Mouse (Mus musculus) limb, embryonic 11.5 days (tissue): Measurements from ENCODE around the gene Per2. TPM values are rescaled to one million over a fixed set of nuclear protein-coding genes. Genes with fewer than 3 reads are reported as not detected.

ENCODE experiments used
- ATAC-seq: fragments of 200-750 bp; cut with Nextera tagmentation; 2 replicates; pipeline ENCODE4 v1.8.0; 2017; ENCODE audit warnings: low read depth; ENCODE audit not compliant: insufficient number of reproducible peaks, low FRiP score, low TSS enrichment
- DNase-seq: peaks from one replicate; pipeline ENCODE4 v3.0.0-alpha.2; 2015; ENCODE audit warnings: low spot score
- H3K27ac ChIP-seq: fragments of 300-500 bp; sonication (generic); replicated peaks from 2 replicates; pipeline ENCODE4 v1.5.1; 2014; ENCODE audit warnings: low read depth, mild to moderate bottlenecking, low read length
- H3K27me3 ChIP-seq: fragments of 300-500 bp; sonication (generic); 2 replicates; pipeline ENCODE4 v1.6.1; 2014; ENCODE audit warnings: mild to moderate bottlenecking, low read length, mixed read lengths; ENCODE audit not compliant: control insufficient read depth, insufficient read depth
- H3K36me3 ChIP-seq: fragments of 300-500 bp; sonication (generic); 2 replicates; pipeline ENCODE4 v1.6.1; 2014; ENCODE audit warnings: mild to moderate bottlenecking, low read length, moderate library complexity, mixed read lengths; ENCODE audit not compliant: control insufficient read depth, insufficient read depth
- H3K4me1 ChIP-seq: fragments of 300-500 bp; sonication (generic); 2 replicates; pipeline ENCODE4 v1.6.1; 2014; ENCODE audit warnings: low read length, mixed read lengths; ENCODE audit not compliant: control insufficient read depth, insufficient read depth
- H3K4me2 ChIP-seq: fragments of 300-500 bp; sonication (generic); 2 replicates; pipeline ENCODE4 v1.6.1; 2014; ENCODE audit warnings: low read depth, mild to moderate bottlenecking, moderate library complexity; ENCODE audit not compliant: severe bottlenecking
- H3K4me3 ChIP-seq: fragments of 300-500 bp; sonication (generic); 2 replicates; pipeline ENCODE4 v1.5.1; 2014; ENCODE audit warnings: low read depth, low read length
- H3K9ac ChIP-seq: fragments of 300-500 bp; sonication (generic); 2 replicates; pipeline ENCODE4 v1.6.1; 2014; ENCODE audit warnings: mild to moderate bottlenecking, low read length
- H3K9me3 ChIP-seq: fragments of 300-500 bp; sonication (generic); 2 replicates; pipeline ENCODE4 v1.6.1; 2016; ENCODE audit warnings: low read length; ENCODE audit not compliant: control insufficient read depth
- WGBS: fragments of 180-500 bp; shearing (Covaris S2); extraction: QIAGEN DNeasy Blood & Tissue Kit; methylation state at CpG from one replicate; pipeline ENCODE4 v1.1.7; 2014; 5-methylcytosine and 5-hydroxymethylcytosine counted together
- polyA plus RNA-seq: library from polyadenylated mRNA; unstranded; fragments of >200 nt; fragmentation: Nextera tagmentation; extraction: Ambion mirVana; gene quantifications from 2 replicates; pipeline ENCODE4 v1.2.1, GENCODE M21; 2014

Per2 gene
- polyA plus RNA-seq, 1 experiment from 2014 or later: 1.4 TPM

GRCm38 (mm10) chr1:91419862-91420600 lies 39.1 kb downstream of the Per2 start:
- 69% methylated on average over 10 of the region's 10 CpGs for WGBS
- Histone ChIP-seq H3K9me3 (no peaks in the 10 kb centered on the region), H3K4me1 (peaks cover 8% of the 10 kb centered on the region), H3K27me3 (no peaks in the 10 kb centered on the region), H3K9ac (no peak overlapping the region), H3K4me2 (no peak overlapping the region), H3K27ac (no peak overlapping the region), H3K36me3 (no peaks in the 10 kb centered on the region), H3K4me3 (no peak overlapping the region)
- DNase-seq: no peak
- no peak for ATAC-seq

- Histone ChIP-seq H3K4me1 (peaks cover 13% of the 10 kb centered on the region), H3K4me2 (no peak overlapping the region), H3K9me3 (no peaks in the 10 kb centered on the region), H3K27ac (no peak overlapping the region), H3K9ac (no peak overlapping the region), H3K27me3 (no peaks in the 10 kb centered on the region), H3K36me3 (no peaks in the 10 kb centered on the region), H3K4me3 (no peak overlapping the region)
- 62% methylated on average over 1 of the region's 1 CpGs for WGBS
- no peak for ATAC-seq
- DNase-seq: no peak
Observed at GRCm38 (mm10) chr1:91417991-91418390, 41.1 kb downstream of the Per2 start.

GRCm38 (mm10) chr1:91415311-91415710 lies 43.8 kb downstream of the Per2 start:
- WGBS: 74% methylated on average over 5 of the region's 5 CpGs
- no peak for ATAC-seq

DNA sequence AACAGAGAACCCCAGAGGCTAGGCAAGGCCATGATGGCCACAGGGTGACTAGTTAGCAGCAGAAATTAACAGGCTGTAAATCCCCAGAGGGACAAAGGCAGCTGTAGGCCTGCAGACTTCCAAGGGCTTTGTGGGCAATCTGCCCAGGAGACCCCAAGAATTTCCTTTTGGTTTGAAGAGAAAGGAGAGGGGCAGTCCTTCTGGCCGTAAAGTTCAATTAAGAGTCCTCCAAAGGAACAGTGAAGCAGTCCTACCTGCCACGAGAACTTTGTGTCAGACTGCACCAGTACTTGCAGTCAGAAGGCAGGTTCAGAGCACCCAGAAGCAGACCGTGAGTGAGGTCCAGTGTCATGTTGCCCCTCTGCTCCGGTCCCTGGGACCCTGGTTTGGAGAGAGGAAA lies 44.2 kb downstream of the Per2 start:
- ATAC-seq (no peak), DNase-seq (no peak)
- H3K27ac ChIP-seq: peak overlapping the region; percentile 95
- H3K4me1 ChIP-seq: peaks cover 24% of the 10 kb centered on the region
- peak overlapping the region; percentile 75 for H3K9ac ChIP-seq
- H3K36me3 ChIP-seq: peaks cover 2% of the 10 kb centered on the region; the same call in 1 of the 2 replicates
- WGBS: 34% methylated on average over 4 of the region's 4 CpGs
- H3K9me3 ChIP-seq: no peaks in the 10 kb centered on the region
- H3K27me3 ChIP-seq: no peaks in the 10 kb centered on the region
- H3K4me3 ChIP-seq: no peak overlapping the region
- peak overlapping the region; percentile 99 for H3K4me2 ChIP-seq

More at GRCm38 (mm10) chr1:91415311-91415710, 43.8 kb downstream of the Per2 start:
- Histone ChIP-seq H3K9ac (peak overlapping the region; percentile 75), H3K4me1 (peaks cover 24% of the 10 kb centered on the region), H3K9me3 (no peaks in the 10 kb centered on the region), H3K27ac (peak overlapping the region; percentile 95; the same call in 1 of the 2 replicates), H3K4me3 (no peak overlapping the region), H3K27me3 (no peaks in the 10 kb centered on the region), H3K36me3 (peaks cover 2% of the 10 kb centered on the region; the same call in 1 of the 2 replicates), H3K4me2 (no peak overlapping the region)
- peak; percentile 41 for DNase-seq

DNA sequence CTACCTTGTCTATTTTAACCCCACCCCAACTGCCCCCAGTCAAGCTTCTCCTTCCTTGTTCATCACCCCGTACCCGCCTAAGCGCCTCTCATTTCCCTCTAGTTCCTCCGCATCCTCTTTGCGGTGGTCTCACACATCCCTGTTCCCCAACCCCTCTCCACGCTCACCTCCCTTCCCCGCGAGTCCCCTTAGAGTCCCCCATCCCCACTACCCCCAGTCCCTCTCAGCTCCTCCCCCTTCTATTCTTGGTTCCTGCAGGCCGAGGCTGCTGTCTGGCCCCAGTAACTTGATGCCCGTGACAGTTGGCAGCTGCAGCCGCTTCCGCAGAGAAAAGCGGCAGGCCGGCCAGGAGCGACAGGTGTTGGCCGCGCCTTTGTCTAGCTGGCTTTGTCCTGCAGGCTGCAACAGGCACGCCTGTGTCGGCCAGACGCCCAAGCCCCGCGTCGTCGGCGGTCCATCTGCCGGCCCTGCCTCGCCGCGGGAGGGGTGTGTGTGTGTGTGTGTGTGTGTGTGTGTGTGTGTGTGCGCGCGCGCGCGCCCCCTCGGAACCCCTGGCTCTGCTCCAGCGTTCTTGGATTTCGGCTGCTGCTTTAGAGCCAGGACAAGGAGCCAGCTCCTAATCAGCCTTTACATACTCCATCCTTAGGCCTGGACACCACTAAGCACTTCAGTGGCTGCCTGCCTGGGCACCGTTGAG lies 45.1 kb downstream of the Per2 start, which contains the start of gene Hes6:
Gene Hes6, minus strand, starts transcription at position 141 of the 697 bp plus-strand sequence.
- peak; percentile 59 for ATAC-seq
- Histone ChIP-seq H3K9me3 (no peaks in the 10 kb centered on the region), H3K36me3 (peaks cover 2% of the 10 kb centered on the region; the same call in 1 of the 2 replicates), H3K27me3 (no peaks in the 10 kb centered on the region), H3K4me3 (peak within 1 kb of the TSS; percentile 73), H3K4me1 (peaks cover 24% of the 10 kb centered on the region), H3K27ac (peak within 1 kb of the TSS; percentile 95), H3K4me2 (peak within 1 kb of the TSS; percentile 99), H3K9ac (peak within 1 kb of the TSS; percentile 85)
- peak; percentile 88 for DNase-seq
- WGBS: under 1% methylated on average over 34 of the region's 39 CpGs

GRCm38 (mm10) chr1:91413536-91413897 lies 45.6 kb downstream of the Per2 start:
- WGBS: under 1% methylated on average over 14 of the region's 14 CpGs
- H3K4me3 ChIP-seq: peak overlapping the region; percentile 73
- H3K4me1 ChIP-seq: peaks cover 24% of the 10 kb centered on the region
- peak overlapping the region; percentile 95 for H3K27ac ChIP-seq
- no peaks in the 10 kb centered on the region for H3K9me3 ChIP-seq
- H3K9ac ChIP-seq: peak overlapping the region; percentile 75
- H3K36me3 ChIP-seq: peaks cover 2% of the 10 kb centered on the region; the same call in 1 of the 2 replicates
- H3K4me2 ChIP-seq: peak overlapping the region; percentile 99
- DNase-seq: no peak
- no peak; the same call in 1 of the 2 replicates for ATAC-seq
- no peaks in the 10 kb centered on the region for H3K27me3 ChIP-seq

- Histone ChIP-seq H3K27me3 (no peaks in the 10 kb centered on the region), H3K9ac (peak overlapping the region; percentile 85), H3K4me3 (peak overlapping the region; percentile 73), H3K4me2 (peak overlapping the region; percentile 99), H3K27ac (peak overlapping the region; percentile 95), H3K9me3 (no peaks in the 10 kb centered on the region), H3K36me3 (peaks cover 2% of the 10 kb centered on the region; the same call in 1 of the 2 replicates), H3K4me1 (peaks cover 24% of the 10 kb centered on the region)
- under 1% methylated on average over 34 of the region's 34 CpGs for WGBS
- DNase-seq (peak; percentile 96), ATAC-seq (peak; percentile 92)
Observed at GRCm38 (mm10) chr1:91413030-91413506, 46.1 kb downstream of the Per2 start.

GRCm38 (mm10) chr1:91412286-91413029 lies 46.7 kb downstream of the Per2 start:
- peak overlapping the region; percentile 99 for H3K4me2 ChIP-seq
- peaks cover 2% of the 10 kb centered on the region; the same call in 1 of the 2 replicates for H3K36me3 ChIP-seq
- WGBS: 5% methylated on average over 60 of the region's 65 CpGs
- DNase-seq (no peak), ATAC-seq (peak; percentile 14; the same call in 1 of the 2 replicates)
- peak overlapping the region; percentile 85 for H3K9ac ChIP-seq
- H3K27me3 ChIP-seq: no peaks in the 10 kb centered on the region
- no peaks in the 10 kb centered on the region for H3K9me3 ChIP-seq
- H3K4me1 ChIP-seq: peaks cover 24% of the 10 kb centered on the region
- peak overlapping the region; percentile 95 for H3K27ac ChIP-seq
- H3K4me3 ChIP-seq: peak overlapping the region; percentile 73
